In the genomic region with DNA sequence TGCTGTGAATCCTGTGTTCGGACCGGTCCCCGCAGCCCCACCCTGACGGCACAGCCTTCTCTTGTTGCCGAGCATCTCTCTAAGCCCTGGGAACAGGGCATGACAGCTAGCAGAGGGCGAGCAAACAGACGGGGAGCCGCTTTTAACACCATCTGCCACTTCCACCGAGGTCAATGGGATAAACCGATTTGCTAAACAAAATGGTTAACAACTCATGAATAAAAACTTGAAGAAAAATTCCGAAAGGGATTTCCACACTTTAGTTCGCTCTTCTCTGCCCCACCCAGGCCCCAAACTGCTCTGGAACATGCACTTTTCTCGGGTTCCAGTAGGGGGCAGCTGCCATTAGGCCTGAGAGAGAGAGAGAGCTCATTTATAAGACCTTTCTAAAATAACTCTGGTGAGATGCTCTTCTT, we compare ENCODE assay signal across 10 mouse cellular contexts.
A peak's percentile ranks its signal among the peaks of the same experiment; 100 is the strongest.
DNase-seq lines count a peak whose midpoint lies in the region; ATAC-seq lines count a peak whose summit lies in the region.
"Had no signal": no experiment of that assay in that cellular context is flagged by ENCODE, and none has a peak within 500 bp of the region (broad histone marks: within the 10 kb centered on the region; RNA-seq: fewer than 3 reads in every experiment).

No protein-coding gene starts in this region.

- no peaks in the 10 kb centered on the region for H3K27me3 ChIP-seq in forebrain, embryonic 16.5 days (replicated peaks; ENCODE audit: control insufficient read depth, insufficient read depth, low read length)
- peaks cover 76% of the 10 kb centered on the region for H3K27me3 ChIP-seq in midbrain, embryonic 12.5 days
- H3K27me3 ChIP-seq: liver, embryonic 13.5 days; stomach, embryonic 15.5 days had no signal

- ATAC-seq in forebrain, embryonic 16.5 days: peak; percentile 82
- ATAC-seq in midbrain, embryonic 12.5 days (ENCODE audit: low FRiP score, low read depth): peak; percentile 95
- ATAC-seq in megakaryocyte, adult 5-6 weeks (ENCODE audit: poor library complexity, severe bottlenecking): no peak

- no peak overlapping the region for H3K9ac ChIP-seq in forebrain, embryonic 16.5 days (replicated peaks; ENCODE audit: low read depth, low read length)
- no peak overlapping the region for H3K9ac ChIP-seq in midbrain, embryonic 12.5 days (replicated peaks)
- H3K9ac ChIP-seq: liver, embryonic 13.5 days; stomach, embryonic 15.5 days had no signal

- no peaks in the 10 kb centered on the region for H3K36me3 ChIP-seq in forebrain, embryonic 16.5 days (ENCODE audit: control insufficient read depth, insufficient read depth)
- H3K36me3 ChIP-seq in midbrain, embryonic 12.5 days: no peaks in the 10 kb centered on the region
- H3K36me3 ChIP-seq: liver, embryonic 13.5 days; stomach, embryonic 15.5 days had no signal

- DNase-seq in heart, adult 11 months: peak; percentile 49
- DNase-seq in heart, adult 9 months (ENCODE audit: low spot score in 2 of 2): no peak
- DNase-seq in right cerebral cortex, adult 18-20 months: peak; percentile 31
- DNase-seq in right cerebral cortex, postnatal 36 days (ENCODE audit: low spot score in 2 of 2): no peak
- DNase-seq in spleen, postnatal 4 days (ENCODE audit: low spot score in 2 of 2): no peak
- DNase-seq: liver, embryonic 13.5 days had no signal

- H3K4me2 ChIP-seq in forebrain, embryonic 16.5 days (ENCODE audit: low read length): no peak overlapping the region
- H3K4me2 ChIP-seq in midbrain, embryonic 12.5 days (replicated peaks): peak overlapping the region; percentile 33
- H3K4me2 ChIP-seq: liver, embryonic 13.5 days; stomach, embryonic 15.5 days had no signal

- WGBS in forebrain, embryonic 16.5 days: 4% methylated on average over 13 of the region's 13 CpGs
- WGBS in midbrain, embryonic 12.5 days: 4% methylated on average over 13 of the region's 13 CpGs

- H3K4me1 ChIP-seq in forebrain, embryonic 16.5 days (replicated peaks; ENCODE audit: control insufficient read depth, insufficient read depth, low read length): peaks cover 10% of the 10 kb centered on the region
- peaks cover 26% of the 10 kb centered on the region for H3K4me1 ChIP-seq in midbrain, embryonic 12.5 days
- H3K4me1 ChIP-seq: liver, embryonic 13.5 days; stomach, embryonic 15.5 days had no signal

- H3K4me3 ChIP-seq in forebrain, embryonic 16.5 days (replicated peaks; ENCODE audit: low read length): no peak overlapping the region
- no peak overlapping the region for H3K4me3 ChIP-seq in midbrain, embryonic 12.5 days
- H3K4me3 ChIP-seq: liver, embryonic 13.5 days; stomach, embryonic 15.5 days had no signal

- H3K9me3 ChIP-seq in forebrain, embryonic 16.5 days (ENCODE audit: control insufficient read depth, low read length): no peaks in the 10 kb centered on the region
- H3K9me3 ChIP-seq in midbrain, embryonic 12.5 days: no peaks in the 10 kb centered on the region
- H3K9me3 ChIP-seq: liver, embryonic 13.5 days; stomach, embryonic 15.5 days had no signal

- H3K27ac ChIP-seq in forebrain, embryonic 16.5 days (ENCODE audit: low read length): no peak overlapping the region
- H3K27ac ChIP-seq in midbrain, embryonic 12.5 days (replicated peaks): peak overlapping the region; percentile 56
- H3K27ac ChIP-seq: liver, embryonic 13.5 days; stomach, embryonic 15.5 days had no signal

Comparison
In these comparisons a context has a peak if more than half of its experiments do, and no peak if none do; other contexts are left out.
1. DNase-seq: peak in heart, adult 11 months (single experiment) and right cerebral cortex, adult 18-20 months (single experiment); none in heart, adult 9 months (0 of 2), right cerebral cortex, postnatal 36 days (0 of 2) and spleen, postnatal 4 days (0 of 2).